Mouse (Mus musculus): ENCODE measurements around the gene Slitrk2. TPM values are rescaled to one million over a fixed set of nuclear protein-coding genes. Genes with fewer than 3 reads are reported as not detected.

Gene Slitrk2
- not detected in 2 replicates for polyA plus RNA-seq (2012; rRNA removed)

GRCm38 (mm10) chrX:66648911-66649620, at the start of gene Slitrk2:
Slitrk2 (plus strand) TSS chrX:66649318.
- Histone ChIP-seq H3K27me3 (ENCODE audit: control insufficient read depth, insufficient read depth, low read length) (no peaks in the 10 kb centered on the region), H3K27ac (ENCODE audit: insufficient read depth, low read length) (no peak within 1 kb of the TSS), H3K4me1 (ENCODE audit: control insufficient read depth, insufficient read depth, insufficient read length) (no peaks in the 10 kb centered on the region), H3K4me3 (ENCODE audit: extremely low read depth, insufficient read depth, insufficient read length) (no peak within 1 kb of the TSS), H3K36me3 (ENCODE audit: control insufficient read depth, insufficient read depth, low read length) (no peaks in the 10 kb centered on the region)
- no peak for TF ChIP-seq CTCF (IDR thresholded peaks at IDR 0.05; ENCODE audit: extremely low read depth, insufficient read depth, insufficient read length, insufficient replicate concordance)
- no peak for TF ChIP-seq POLR2A (IDR thresholded peaks at IDR 0.05; ENCODE audit: low read depth, low read length)
- DNase-seq (ENCODE audit: low read depth in 1 of 2, low spot score in 2 of 2) = no peak
- WGBS = 20% methylated on average over 25 of the region's 25 CpGs

GRCm38 (mm10) chrX:66605490-66605889, 43.6 kb upstream of the Slitrk2 start:
- WGBS = 86% methylated on average over 3 of the region's 3 CpGs
- TF ChIP-seq CTCF (IDR thresholded peaks at IDR 0.05; ENCODE audit: extremely low read depth, insufficient read depth, insufficient read length, insufficient replicate concordance) = no peak
- no peak for TF ChIP-seq POLR2A (IDR thresholded peaks at IDR 0.05; ENCODE audit: low read depth, low read length)
- no peaks in the 10 kb centered on the region for H3K27me3 ChIP-seq (ENCODE audit: control insufficient read depth, insufficient read depth, low read length)
- no peak for DNase-seq (ENCODE audit: low read depth in 1 of 2, low spot score in 2 of 2)
- H3K36me3 ChIP-seq (ENCODE audit: control insufficient read depth, insufficient read depth, low read length) = no peaks in the 10 kb centered on the region
- H3K27ac ChIP-seq (ENCODE audit: insufficient read depth, low read length) = no peak overlapping the region
- no peak overlapping the region for H3K4me3 ChIP-seq (ENCODE audit: extremely low read depth, insufficient read depth, insufficient read length)
- no peaks in the 10 kb centered on the region for H3K4me1 ChIP-seq (ENCODE audit: control insufficient read depth, insufficient read depth, insufficient read length)

DNA sequence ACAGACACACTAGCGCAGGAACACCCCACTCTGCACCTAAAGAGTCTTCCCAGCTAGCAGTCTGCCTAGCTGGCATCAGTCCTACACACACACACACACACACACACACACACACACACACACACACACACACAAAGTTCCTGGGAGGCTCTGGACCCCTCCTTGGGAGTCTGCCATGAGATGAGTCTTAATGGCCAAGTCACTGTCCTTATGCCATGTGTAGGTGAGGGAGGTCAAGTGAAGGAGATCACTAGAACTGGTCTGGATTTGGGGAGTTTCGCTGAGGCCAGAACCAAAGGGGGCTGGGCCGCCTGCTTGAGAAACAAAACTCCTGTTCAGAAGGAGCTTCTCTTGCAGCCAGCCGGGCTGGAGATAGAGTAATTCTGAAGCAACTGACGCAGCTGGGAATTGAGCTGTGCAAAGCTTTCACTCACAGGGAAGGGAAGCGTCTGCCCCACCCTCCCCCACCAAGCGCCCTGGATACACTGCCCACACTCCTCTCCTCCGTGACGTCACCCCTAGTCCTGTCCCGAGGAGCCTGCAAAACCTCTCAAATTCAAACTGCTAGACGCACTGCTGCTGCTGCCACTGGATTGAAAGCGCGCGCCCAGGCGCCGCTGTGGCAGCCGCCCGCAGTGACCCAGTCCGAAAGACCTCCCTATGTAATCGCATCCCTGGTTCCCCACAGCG, 3.5 kb downstream of the Slitrk2 start:
- H3K27ac ChIP-seq (ENCODE audit: insufficient read depth, low read length) = no peak overlapping the region
- H3K36me3 ChIP-seq (ENCODE audit: control insufficient read depth, insufficient read depth, low read length) = no peaks in the 10 kb centered on the region
- no peak for DNase-seq (ENCODE audit: low read depth in 1 of 2, low spot score in 2 of 2)
- whole genome bisulfite sequencing = 17% methylated on average over 21 of the region's 21 CpGs
- no peaks in the 10 kb centered on the region for H3K4me1 ChIP-seq (ENCODE audit: control insufficient read depth, insufficient read depth, insufficient read length)
- no peaks in the 10 kb centered on the region for H3K27me3 ChIP-seq (ENCODE audit: control insufficient read depth, insufficient read depth, low read length)
- H3K4me3 ChIP-seq (ENCODE audit: extremely low read depth, insufficient read depth, insufficient read length) = no peak overlapping the region
- TF ChIP-seq CTCF (IDR thresholded peaks at IDR 0.05; ENCODE audit: extremely low read depth, insufficient read depth, insufficient read length, insufficient replicate concordance) (no peak), POLR2A (IDR thresholded peaks at IDR 0.05; ENCODE audit: low read depth, low read length) (no peak)

GRCm38 (mm10) chrX:66657365-66657764, 8.2 kb downstream of the Slitrk2 start:
- DNase-seq (ENCODE audit: low read depth in 1 of 2, low spot score in 2 of 2) = no peak
- Histone ChIP-seq H3K4me3 (ENCODE audit: extremely low read depth, insufficient read depth, insufficient read length) (no peak overlapping the region), H3K4me1 (ENCODE audit: control insufficient read depth, insufficient read depth, insufficient read length) (no peaks in the 10 kb centered on the region), H3K27me3 (ENCODE audit: control insufficient read depth, insufficient read depth, low read length) (no peaks in the 10 kb centered on the region), H3K27ac (ENCODE audit: insufficient read depth, low read length) (no peak overlapping the region), H3K36me3 (ENCODE audit: control insufficient read depth, insufficient read depth, low read length) (no peaks in the 10 kb centered on the region)
- TF ChIP-seq POLR2A (IDR thresholded peaks at IDR 0.05; ENCODE audit: low read depth, low read length) = no peak
- TF ChIP-seq CTCF (IDR thresholded peaks at IDR 0.05; ENCODE audit: extremely low read depth, insufficient read depth, insufficient read length, insufficient replicate concordance) = no peak
- WGBS = 32% methylated on average over 2 of the region's 2 CpGs

- H3K27ac ChIP-seq (ENCODE audit: insufficient read depth, low read length) = no peak overlapping the region
- TF ChIP-seq POLR2A (IDR thresholded peaks at IDR 0.05; ENCODE audit: low read depth, low read length) (no peak), CTCF (IDR thresholded peaks at IDR 0.05; ENCODE audit: extremely low read depth, insufficient read depth, insufficient read length, insufficient replicate concordance) (no peak)
- no peak overlapping the region for H3K4me3 ChIP-seq (ENCODE audit: extremely low read depth, insufficient read depth, insufficient read length)
- 90% methylated on average over 4 of the region's 4 CpGs for WGBS
- no peaks in the 10 kb centered on the region for H3K36me3 ChIP-seq (ENCODE audit: control insufficient read depth, insufficient read depth, low read length)
- H3K4me1 ChIP-seq (ENCODE audit: control insufficient read depth, insufficient read depth, insufficient read length) = no peaks in the 10 kb centered on the region
- no peaks in the 10 kb centered on the region for H3K27me3 ChIP-seq (ENCODE audit: control insufficient read depth, insufficient read depth, low read length)
- no peak for DNase-seq (ENCODE audit: low read depth in 1 of 2, low spot score in 2 of 2)
These were observed 27.8 kb downstream of the Slitrk2 start for GRCm38 (mm10) chrX:66676959-66677358.

DNA sequence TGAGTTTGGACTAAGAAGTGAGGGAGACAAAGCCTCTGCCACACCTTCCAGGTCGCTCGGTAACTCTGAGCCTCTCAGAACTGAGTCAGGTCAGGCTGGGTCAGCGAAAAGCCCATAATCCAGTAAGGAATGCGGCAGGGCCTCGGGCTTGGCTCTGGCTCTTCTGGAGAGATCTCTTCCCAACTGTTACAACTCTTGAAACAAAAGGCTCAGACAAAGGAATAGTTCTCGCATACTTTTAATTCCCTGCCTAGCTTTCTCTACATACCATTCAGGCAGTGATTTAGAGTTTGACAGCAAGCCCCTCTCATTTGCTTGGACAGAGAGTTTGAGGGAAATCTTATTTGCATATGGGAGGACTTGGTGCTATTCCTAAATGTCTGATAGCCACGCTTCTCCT, 29.5 kb downstream of the Slitrk2 start:
- H3K4me1 ChIP-seq (ENCODE audit: control insufficient read depth, insufficient read depth, insufficient read length) = no peaks in the 10 kb centered on the region
- TF ChIP-seq POLR2A (IDR thresholded peaks at IDR 0.05; ENCODE audit: low read depth, low read length) = no peak
- no peak for TF ChIP-seq CTCF (IDR thresholded peaks at IDR 0.05; ENCODE audit: extremely low read depth, insufficient read depth, insufficient read length, insufficient replicate concordance)
- WGBS = 63% methylated on average over 7 of the region's 7 CpGs
- H3K27me3 ChIP-seq (ENCODE audit: control insufficient read depth, insufficient read depth, low read length) = no peaks in the 10 kb centered on the region
- no peaks in the 10 kb centered on the region for H3K36me3 ChIP-seq (ENCODE audit: control insufficient read depth, insufficient read depth, low read length)
- no peak overlapping the region for H3K4me3 ChIP-seq (ENCODE audit: extremely low read depth, insufficient read depth, insufficient read length)
- DNase-seq (ENCODE audit: low read depth in 1 of 2, low spot score in 2 of 2) = no peak
- H3K27ac ChIP-seq (ENCODE audit: insufficient read depth, low read length) = no peak overlapping the region
